8 mouse cellular contexts compared by ENCODE assay signal in the genomic region with DNA sequence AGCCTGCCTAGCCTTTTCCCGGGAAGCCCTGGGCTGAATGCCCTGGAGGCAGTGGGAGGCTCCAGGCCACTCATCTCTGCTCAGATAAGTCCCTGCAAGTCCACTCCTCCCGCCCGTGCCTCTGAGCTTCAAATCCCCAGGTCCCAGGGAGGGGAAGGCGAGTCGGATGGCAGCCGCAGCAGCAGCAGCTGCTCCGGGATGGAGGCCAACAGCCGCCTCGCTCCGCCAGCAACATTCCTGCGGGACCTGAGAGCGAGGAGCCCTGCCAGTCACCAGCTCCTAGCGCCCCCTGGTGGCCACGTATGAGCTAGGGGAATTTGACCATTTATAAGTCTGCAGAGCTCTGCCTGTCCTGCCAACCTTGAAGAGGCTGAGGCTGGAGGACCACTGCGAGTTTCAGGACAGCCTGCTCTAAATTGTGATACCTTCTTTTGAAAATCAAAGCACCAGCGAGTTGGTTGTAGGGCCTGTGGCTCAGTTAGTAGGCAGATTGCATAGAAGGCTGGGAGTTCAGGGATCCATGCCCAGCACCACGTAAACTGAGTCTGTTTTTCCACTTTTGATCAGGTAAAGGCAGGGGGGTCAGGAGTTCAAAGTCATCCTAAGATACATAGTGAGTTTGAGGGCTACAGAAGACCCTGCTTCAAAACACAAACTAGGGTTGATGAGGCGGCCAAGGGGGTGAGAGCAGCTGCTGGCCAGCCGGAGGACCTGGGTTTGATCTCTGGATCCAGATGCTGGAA. TPM values are rescaled to one million over a fixed set of nuclear protein-coding genes. Genes with fewer than 3 reads are reported as not detected.
DNase-seq lines count a peak whose midpoint lies in the region; ATAC-seq and TF ChIP-seq lines count a peak whose summit lies in the region.

No protein-coding gene starts in this region.

- DNase-seq in c-Kit-positive CD71-positive TER-119-negative erythroid progenitor cells, embryonic 14.5 days (ENCODE audit: low read depth), result peak; percentile 45
- DNase-seq in forebrain, embryonic 11.5 days (ENCODE audit: low spot score), result peak; percentile 95
- DNase-seq in kidney, postnatal 25 days, result peak; percentile 96 to 98

- H3K4me2 ChIP-seq in forebrain, embryonic 11.5 days (ENCODE audit: low read depth, low read length, severe bottlenecking), result peak overlapping the region; percentile 28; the same call in 1 of the 2 replicates
- H3K4me2 ChIP-seq in heart, embryonic 15.5 days, result no peak overlapping the region
- H3K4me2 ChIP-seq in liver, embryonic 16.5 days (ENCODE audit: low read depth, low read length), result no peak overlapping the region
- H3K4me2 ChIP-seq in neural tube, embryonic 14.5 days (ENCODE audit: low read depth, low read length), result 0 out of 2 replicates have a peak overlapping the region, but pooled peaks have one; percentile 27

- TF ChIP-seq CTCF in E14TG2a.4 (conservative IDR thresholded peaks at IDR 0.05; ENCODE audit: low read length), result peak; percentile 77
- peak; percentile 97 for TF ChIP-seq CTCF in testis, adult 2 months (IDR thresholded peaks at IDR 0.05; ENCODE audit: control insufficient read depth, insufficient read depth, insufficient replicate concordance, low read depth, low read length)

- no peak for TF ChIP-seq POLR2A in testis, adult 2 months (IDR thresholded peaks at IDR 0.05; ENCODE audit: control insufficient read depth, low read depth, low read length)

- peak; percentile 87 for ATAC-seq in forebrain, embryonic 11.5 days (replicated peaks; ENCODE audit: low FRiP score)
- peak; percentile 93 for ATAC-seq in heart, embryonic 15.5 days (replicated peaks; ENCODE audit: insufficient number of reproducible peaks, insufficient read depth, low FRiP score, low read depth)
- ATAC-seq in liver, embryonic 16.5 days (ENCODE audit: low read depth), result peak; percentile 69
- peak; percentile 94 for ATAC-seq in neural tube, embryonic 14.5 days (ENCODE audit: low read depth)

- WGBS in forebrain, embryonic 11.5 days, result 16% methylated on average over 19 of the region's 19 CpGs
- WGBS in heart, embryonic 15.5 days, result 14% methylated on average over 19 of the region's 19 CpGs
- 16% methylated on average over 19 of the region's 19 CpGs for WGBS in liver, embryonic 16.5 days (ENCODE audit: insufficient replicate concordance)
- WGBS in neural tube, embryonic 14.5 days, result 15% methylated on average over 19 of the region's 19 CpGs

- H3K4me1 ChIP-seq in E14TG2a.4 (replicated peaks; ENCODE audit: low read depth, low read length), result peaks cover 33% of the 10 kb centered on the region
- no peaks in the 10 kb centered on the region for H3K4me1 ChIP-seq in forebrain, embryonic 11.5 days (replicated peaks; ENCODE audit: control insufficient read depth, insufficient read depth, low read length)
- H3K4me1 ChIP-seq in heart, embryonic 15.5 days (replicated peaks), result peaks cover 9% of the 10 kb centered on the region
- peaks cover 2% of the 10 kb centered on the region; the same call in 1 of the 2 replicates for H3K4me1 ChIP-seq in liver, embryonic 16.5 days (ENCODE audit: control insufficient read depth, low read depth, low read length)
- no peaks in the 10 kb centered on the region for H3K4me1 ChIP-seq in neural tube, embryonic 14.5 days (ENCODE audit: control insufficient read depth, insufficient read depth, low read length)
- peaks cover 5% of the 10 kb centered on the region for H3K4me1 ChIP-seq in testis, adult 2 months (ENCODE audit: control insufficient read depth, insufficient read depth, low read length)

- H3K27me3 ChIP-seq in E14TG2a.4 (ENCODE audit: insufficient read depth, low read length), result peaks cover 19% of the 10 kb centered on the region
- H3K27me3 ChIP-seq in forebrain, embryonic 11.5 days (ENCODE audit: control insufficient read depth, insufficient read depth, low read length), result no peaks in the 10 kb centered on the region
- peaks cover 17% of the 10 kb centered on the region; the same call in 1 of the 2 replicates for H3K27me3 ChIP-seq in heart, embryonic 15.5 days
- peaks cover 7% of the 10 kb centered on the region for H3K27me3 ChIP-seq in liver, embryonic 16.5 days (ENCODE audit: control insufficient read depth, insufficient read depth, low read depth, low read length)
- no peaks in the 10 kb centered on the region for H3K27me3 ChIP-seq in neural tube, embryonic 14.5 days (ENCODE audit: control insufficient read depth, insufficient read depth, low read length)
- no peaks in the 10 kb centered on the region for H3K27me3 ChIP-seq in testis, adult 2 months (ENCODE audit: control insufficient read depth, insufficient read depth, low read length)

- no peaks in the 10 kb centered on the region for H3K9me3 ChIP-seq in E14TG2a.4 (ENCODE audit: low read length)
- no peaks in the 10 kb centered on the region for H3K9me3 ChIP-seq in forebrain, embryonic 11.5 days (ENCODE audit: control insufficient read depth, low read length)
- H3K9me3 ChIP-seq in heart, embryonic 15.5 days (replicated peaks), result no peaks in the 10 kb centered on the region
- no peaks in the 10 kb centered on the region for H3K9me3 ChIP-seq in liver, embryonic 16.5 days (replicated peaks; ENCODE audit: control insufficient read depth, low read length)
- H3K9me3 ChIP-seq in neural tube, embryonic 14.5 days (ENCODE audit: control insufficient read depth, low read length), result no peaks in the 10 kb centered on the region

- peak overlapping the region; percentile 60 for H3K4me3 ChIP-seq in E14TG2a.4 (replicated peaks; ENCODE audit: low read length)
- no peak overlapping the region for H3K4me3 ChIP-seq in forebrain, embryonic 11.5 days (ENCODE audit: low read depth, low read length)
- H3K4me3 ChIP-seq in heart, embryonic 15.5 days, result no peak overlapping the region
- no peak overlapping the region for H3K4me3 ChIP-seq in liver, embryonic 16.5 days (ENCODE audit: low read depth, low read length)
- H3K4me3 ChIP-seq in neural tube, embryonic 14.5 days (ENCODE audit: low read depth, low read length), result no peak overlapping the region
- H3K4me3 ChIP-seq in testis, adult 2 months (ENCODE audit: control insufficient read depth, low read depth, low read length), result peak overlapping the region; percentile 35

- H3K27ac ChIP-seq in forebrain, embryonic 11.5 days (ENCODE audit: low read depth, low read length), result no peak overlapping the region
- no peak overlapping the region for H3K27ac ChIP-seq in heart, embryonic 15.5 days
- no peak overlapping the region for H3K27ac ChIP-seq in liver, embryonic 16.5 days (ENCODE audit: low read length)
- no peak overlapping the region for H3K27ac ChIP-seq in neural tube, embryonic 14.5 days (ENCODE audit: low read depth, low read length)
- no peak overlapping the region for H3K27ac ChIP-seq in testis, adult 2 months (ENCODE audit: control insufficient read depth, insufficient read depth, low read depth, low read length)

- no peaks in the 10 kb centered on the region for H3K36me3 ChIP-seq in E14TG2a.4 (ENCODE audit: insufficient read depth, low read length)
- no peaks in the 10 kb centered on the region for H3K36me3 ChIP-seq in forebrain, embryonic 11.5 days (ENCODE audit: control insufficient read depth, insufficient read depth, low read length)
- H3K36me3 ChIP-seq in heart, embryonic 15.5 days, result no peaks in the 10 kb centered on the region
- no peaks in the 10 kb centered on the region for H3K36me3 ChIP-seq in liver, embryonic 16.5 days (ENCODE audit: control insufficient read depth, insufficient read depth)
- H3K36me3 ChIP-seq in neural tube, embryonic 14.5 days (ENCODE audit: control insufficient read depth, insufficient read depth, low read length), result no peaks in the 10 kb centered on the region
- H3K36me3 ChIP-seq in testis, adult 2 months (ENCODE audit: control insufficient read depth, insufficient read depth, low read length), result no peaks in the 10 kb centered on the region

- H3K9ac ChIP-seq in forebrain, embryonic 11.5 days (ENCODE audit: low read length), result peak overlapping the region; percentile 45; the same call in 1 of the 2 replicates
- H3K9ac ChIP-seq in heart, embryonic 15.5 days, result no peak overlapping the region
- H3K9ac ChIP-seq in liver, embryonic 16.5 days (ENCODE audit: low read depth, low read length), result no peak overlapping the region
- H3K9ac ChIP-seq in neural tube, embryonic 14.5 days (replicated peaks; ENCODE audit: low read depth, low read length), result 0 out of 2 replicates have a peak overlapping the region, but pooled peaks have one; percentile 28

RNA-seq across cellular contexts. Expression of a gene that starts 12.8 kb away (rescaled TPM):
- polyA plus RNA-seq in forebrain, embryonic 11.5 days (2014; fragmentation: Nextera tagmentation; extraction: Ambion mirVana), result not detected in 2 replicates
- not detected in 2 replicates for polyA plus RNA-seq in heart, embryonic 15.5 days (2015; fragmentation: Nextera tagmentation; extraction: Ambion mirVana)
- polyA plus RNA-seq in liver, embryonic 16.5 days (2015; fragmentation: Nextera tagmentation; extraction: Ambion mirVana), result not detected in 2 replicates
- polyA plus RNA-seq in neural tube, embryonic 14.5 days (2014; fragmentation: Nextera tagmentation; extraction: Ambion mirVana), result not detected in 2 replicates
- not detected in 2 replicates for polyA plus RNA-seq in testis, adult 2 months (2012; rRNA removed)

RNA-seq across cellular contexts. Expression of a gene that starts 16.2 kb away (rescaled TPM):
- polyA plus RNA-seq in forebrain, embryonic 11.5 days (2014; fragmentation: Nextera tagmentation; extraction: Ambion mirVana), result 0.52 and 0.59 TPM in 2 replicates
- 1.1 and 3.2 TPM in 2 replicates for polyA plus RNA-seq in heart, embryonic 15.5 days (2015; fragmentation: Nextera tagmentation; extraction: Ambion mirVana)
- 0.19 and 0.33 TPM in 2 replicates for polyA plus RNA-seq in liver, embryonic 16.5 days (2015; fragmentation: Nextera tagmentation; extraction: Ambion mirVana)
- 0.76 and 0.98 TPM in 2 replicates for polyA plus RNA-seq in neural tube, embryonic 14.5 days (2014; fragmentation: Nextera tagmentation; extraction: Ambion mirVana)
- 0.62 and 1.0 TPM in 2 replicates for polyA plus RNA-seq in testis, adult 2 months (2012; rRNA removed)

RNA-seq across cellular contexts. Expression of a gene that starts 37.4 kb away (rescaled TPM):
- 1.3 and 1.6 TPM in 2 replicates for polyA plus RNA-seq in forebrain, embryonic 11.5 days (2014; fragmentation: Nextera tagmentation; extraction: Ambion mirVana)
- polyA plus RNA-seq in heart, embryonic 15.5 days (2015; fragmentation: Nextera tagmentation; extraction: Ambion mirVana), result 7.1 and 13.4 TPM in 2 replicates
- 4.4 and 6.7 TPM in 2 replicates for polyA plus RNA-seq in liver, embryonic 16.5 days (2015; fragmentation: Nextera tagmentation; extraction: Ambion mirVana)
- polyA plus RNA-seq in neural tube, embryonic 14.5 days (2014; fragmentation: Nextera tagmentation; extraction: Ambion mirVana), result 4.3 and 7.2 TPM in 2 replicates
- 2.6 and 3.1 TPM in 2 replicates for polyA plus RNA-seq in testis, adult 2 months (2012; rRNA removed)

RNA-seq across cellular contexts. Expression of a gene that starts 48.5 kb away (rescaled TPM):
- 4.3 and 5.3 TPM in 2 replicates for polyA plus RNA-seq in forebrain, embryonic 11.5 days (2014; fragmentation: Nextera tagmentation; extraction: Ambion mirVana)
- 2.0 and 3.3 TPM in 2 replicates for polyA plus RNA-seq in heart, embryonic 15.5 days (2015; fragmentation: Nextera tagmentation; extraction: Ambion mirVana)
- 8.8 and 10.0 TPM in 2 replicates for polyA plus RNA-seq in liver, embryonic 16.5 days (2015; fragmentation: Nextera tagmentation; extraction: Ambion mirVana)
- polyA plus RNA-seq in neural tube, embryonic 14.5 days (2014; fragmentation: Nextera tagmentation; extraction: Ambion mirVana), result 11.1 and 14.5 TPM in 2 replicates
- polyA plus RNA-seq in testis, adult 2 months (2012; rRNA removed), result 0.88 and 1.1 TPM in 2 replicates

RNA-seq across cellular contexts. Expression of a gene that starts 56.9 kb away (rescaled TPM):
- polyA plus RNA-seq in forebrain, embryonic 11.5 days (2014; fragmentation: Nextera tagmentation; extraction: Ambion mirVana), result 71.2 and 75.1 TPM in 2 replicates
- 31.1 and 40.4 TPM in 2 replicates for polyA plus RNA-seq in heart, embryonic 15.5 days (2015; fragmentation: Nextera tagmentation; extraction: Ambion mirVana)
- polyA plus RNA-seq in liver, embryonic 16.5 days (2015; fragmentation: Nextera tagmentation; extraction: Ambion mirVana), result 42.9 and 46.2 TPM in 2 replicates
- polyA plus RNA-seq in neural tube, embryonic 14.5 days (2014; fragmentation: Nextera tagmentation; extraction: Ambion mirVana), result 41.7 and 49.0 TPM in 2 replicates
- 28.4 and 32.2 TPM in 2 replicates for polyA plus RNA-seq in testis, adult 2 months (2012; rRNA removed)

Comparison
In these comparisons a context has a peak if more than half of its experiments do, and no peak if none do; other contexts are left out.
1. H3K4me3 ChIP-seq: peak in E14TG2a.4 (single experiment) and testis, adult 2 months (single experiment); none in forebrain, embryonic 11.5 days (single experiment), heart, embryonic 15.5 days (single experiment), liver, embryonic 16.5 days (single experiment) and neural tube, embryonic 14.5 days (single experiment).
2. DNase-seq: peak in every context shown above with its lines; median percentile 97 in kidney, postnatal 25 days; 95 in forebrain, embryonic 11.5 days; 45 in c-Kit-positive CD71-positive TER-119-negative erythroid progenitor cells, embryonic 14.5 days.
3. H3K4me2 ChIP-seq: peak in forebrain, embryonic 11.5 days (single experiment) and neural tube, embryonic 14.5 days (single experiment); none in heart, embryonic 15.5 days (single experiment) and liver, embryonic 16.5 days (single experiment).
4. H3K9ac ChIP-seq: peak in forebrain, embryonic 11.5 days (single experiment) and neural tube, embryonic 14.5 days (single experiment); none in heart, embryonic 15.5 days (single experiment) and liver, embryonic 16.5 days (single experiment).
5. Peak in every context shown above with its lines, with median percentiles within 50 percentile points of each other: ATAC-seq.